Comparison of ENCODE assay signal across 18 mouse cellular contexts in genomic region chr14:11762995-11763394, GRCm38 (mm10).
A peak's percentile ranks its signal among the peaks of the same experiment; 100 is the strongest.
DNase-seq lines count a peak whose midpoint lies in the region; ATAC-seq lines count a peak whose summit lies in the region.
"Had no signal": no experiment of that assay in that cellular context is flagged by ENCODE, and none has a peak within 500 bp of the region (broad histone marks: within the 10 kb centered on the region; RNA-seq: fewer than 3 reads in every experiment).

No protein-coding gene starts in this region.

- H3K27ac ChIP-seq in heart, embryonic 12.5 days (ENCODE audit: poor library complexity, severe bottlenecking), result no peak overlapping the region
- H3K27ac ChIP-seq in kidney, embryonic 16.5 days (ENCODE audit: low read length), result no peak overlapping the region
- no peak overlapping the region for H3K27ac ChIP-seq in embryonic facial prominence, embryonic 11.5 days (replicated peaks; ENCODE audit: low read depth, low read length)
- no peak overlapping the region for H3K27ac ChIP-seq in liver, embryonic 13.5 days
- H3K27ac ChIP-seq: forebrain, embryonic 15.5 days; hindbrain, embryonic 13.5 days; intestine, embryonic 15.5 days; liver, embryonic 14.5 days had no signal

- no peak for DNase-seq in heart, postnatal 36 days
- DNase-seq in kidney, postnatal 14 days, result no peak
- peak; percentile 33 for DNase-seq in embryonic facial prominence, embryonic 11.5 days (ENCODE audit: low spot score)
- no peak for DNase-seq in liver, embryonic 13.5 days
- DNase-seq in neural tube, embryonic 10.5 days (ENCODE audit: extremely low spot score, low spot score), result no peak
- no peak for DNase-seq in left cerebral cortex, postnatal 36 days (ENCODE audit: low spot score in 2 of 2)
- DNase-seq: adrenal gland, postnatal 36 days; B cell, adult 2 months; cerebellum, adult 2 months; kidney, postnatal 4 days had no signal

- no peaks in the 10 kb centered on the region for H3K27me3 ChIP-seq in heart, embryonic 12.5 days (replicated peaks)
- H3K27me3 ChIP-seq in kidney, embryonic 16.5 days (ENCODE audit: insufficient read depth, low read length), result no peaks in the 10 kb centered on the region
- no peaks in the 10 kb centered on the region for H3K27me3 ChIP-seq in embryonic facial prominence, embryonic 11.5 days (ENCODE audit: control insufficient read depth, insufficient read depth, low read length)
- H3K27me3 ChIP-seq in liver, embryonic 13.5 days, result no peaks in the 10 kb centered on the region
- H3K27me3 ChIP-seq: forebrain, embryonic 15.5 days; hindbrain, embryonic 13.5 days; intestine, embryonic 15.5 days had no signal

- peak; percentile 78 for ATAC-seq in heart, embryonic 12.5 days (ENCODE audit: insufficient number of reproducible peaks, low FRiP score)
- peak; percentile 53; the same call in 1 of the 2 replicates for ATAC-seq in kidney, embryonic 16.5 days (ENCODE audit: low FRiP score, low TSS enrichment)
- ATAC-seq in embryonic facial prominence, embryonic 11.5 days (replicated peaks; ENCODE audit: insufficient number of reproducible peaks, low FRiP score, low TSS enrichment, low read depth), result peak; percentile 77
- ATAC-seq in liver, embryonic 13.5 days (ENCODE audit: low read depth), result 0 out of 2 replicates have a peak, but pooled peaks have one; percentile 20
- ATAC-seq: forebrain, embryonic 15.5 days; intestine, embryonic 15.5 days; lung, postnatal 0 days; midbrain, embryonic 16.5 days had no signal

- H3K4me3 ChIP-seq in heart, embryonic 12.5 days, result no peak overlapping the region
- H3K4me3 ChIP-seq in kidney, embryonic 16.5 days (ENCODE audit: low read length), result no peak overlapping the region
- no peak overlapping the region for H3K4me3 ChIP-seq in embryonic facial prominence, embryonic 11.5 days (ENCODE audit: low read depth, low read length)
- no peak overlapping the region for H3K4me3 ChIP-seq in liver, embryonic 13.5 days (replicated peaks)
- H3K4me3 ChIP-seq: forebrain, embryonic 15.5 days; hindbrain, embryonic 13.5 days; intestine, embryonic 15.5 days had no signal

- peaks cover 55% of the 10 kb centered on the region for H3K4me1 ChIP-seq in heart, embryonic 12.5 days (replicated peaks)
- peaks cover 17% of the 10 kb centered on the region for H3K4me1 ChIP-seq in kidney, embryonic 16.5 days (ENCODE audit: insufficient read depth, low read length)
- H3K4me1 ChIP-seq in embryonic facial prominence, embryonic 11.5 days (ENCODE audit: control insufficient read depth, insufficient read depth, low read length), result no peaks in the 10 kb centered on the region
- H3K4me1 ChIP-seq in liver, embryonic 13.5 days (replicated peaks), result no peaks in the 10 kb centered on the region
- H3K4me1 ChIP-seq: intestine, embryonic 15.5 days had no signal

- H3K4me2 ChIP-seq in heart, embryonic 12.5 days, result peak overlapping the region; percentile 40
- H3K4me2 ChIP-seq in kidney, embryonic 16.5 days (replicated peaks; ENCODE audit: low read depth, low read length), result no peak overlapping the region
- no peak overlapping the region for H3K4me2 ChIP-seq in embryonic facial prominence, embryonic 11.5 days (ENCODE audit: low read depth, low read length)
- H3K4me2 ChIP-seq in liver, embryonic 13.5 days, result no peak overlapping the region
- H3K4me2 ChIP-seq: forebrain, embryonic 15.5 days; hindbrain, embryonic 13.5 days; intestine, embryonic 15.5 days had no signal

- H3K9ac ChIP-seq in heart, embryonic 12.5 days, result no peak overlapping the region
- no peak overlapping the region for H3K9ac ChIP-seq in kidney, embryonic 16.5 days (replicated peaks; ENCODE audit: low read length)
- no peak overlapping the region for H3K9ac ChIP-seq in embryonic facial prominence, embryonic 11.5 days (replicated peaks; ENCODE audit: low read length)
- H3K9ac ChIP-seq in liver, embryonic 13.5 days, result no peak overlapping the region
- H3K9ac ChIP-seq: forebrain, embryonic 15.5 days; hindbrain, embryonic 13.5 days; intestine, embryonic 15.5 days; liver, embryonic 14.5 days had no signal

- 36% methylated on average over 7 of the region's 7 CpGs for WGBS in heart, embryonic 12.5 days
- WGBS in kidney, embryonic 16.5 days, result 50% methylated on average over 7 of the region's 7 CpGs
- whole genome bisulfite sequencing in embryonic facial prominence, embryonic 11.5 days, result 40% methylated on average over 7 of the region's 7 CpGs
- WGBS in liver, embryonic 13.5 days (ENCODE audit: insufficient replicate concordance), result 45% methylated on average over 7 of the region's 7 CpGs

- no peaks in the 10 kb centered on the region for H3K36me3 ChIP-seq in heart, embryonic 12.5 days
- H3K36me3 ChIP-seq in kidney, embryonic 16.5 days (ENCODE audit: insufficient read depth, low read length), result no peaks in the 10 kb centered on the region
- no peaks in the 10 kb centered on the region for H3K36me3 ChIP-seq in embryonic facial prominence, embryonic 11.5 days (replicated peaks; ENCODE audit: control insufficient read depth, insufficient read depth, low read depth, low read length)
- no peaks in the 10 kb centered on the region for H3K36me3 ChIP-seq in liver, embryonic 13.5 days
- H3K36me3 ChIP-seq: forebrain, embryonic 15.5 days; hindbrain, embryonic 13.5 days; intestine, embryonic 15.5 days had no signal

- no peaks in the 10 kb centered on the region for H3K9me3 ChIP-seq in heart, embryonic 12.5 days (replicated peaks)
- H3K9me3 ChIP-seq in kidney, embryonic 16.5 days (ENCODE audit: low read length), result no peaks in the 10 kb centered on the region
- no peaks in the 10 kb centered on the region for H3K9me3 ChIP-seq in embryonic facial prominence, embryonic 11.5 days (replicated peaks; ENCODE audit: control insufficient read depth, low read length)
- no peaks in the 10 kb centered on the region for H3K9me3 ChIP-seq in liver, embryonic 13.5 days (replicated peaks)
- H3K9me3 ChIP-seq: forebrain, embryonic 15.5 days; hindbrain, embryonic 13.5 days; intestine, embryonic 15.5 days had no signal

- intact Hi-C loops in heart, postnatal 36 days (cut with DNase I), result no loop called here
- intact Hi-C loops in left cerebral cortex, postnatal 36 days (cut with DNase I), result no loop called here

Comparison
In these comparisons a context has a peak if more than half of its experiments do, and no peak if none do; other contexts are left out.
1. ATAC-seq: peak in every context shown above with its lines; median percentile 78 in heart, embryonic 12.5 days; 77 in embryonic facial prominence, embryonic 11.5 days; 53 in kidney, embryonic 16.5 days; 20 in liver, embryonic 13.5 days.